Mouse (Mus musculus): ENCODE results near the gene Zc3h10.
A peak's percentile ranks its signal among the peaks of the same experiment; 100 is the strongest.
"Not testable (repeated sequence)": the region's sequence is repeated elsewhere in the genome, so short reads cannot be mapped to it uniquely, and the experiment has no call there.

The Zc3h10 gene

GRCm38 (mm10) chr10:128495903-128496302, 51.7 kb downstream of the Zc3h10 start:
- DNase-seq = no peak

- no peak for DNase-seq
These were observed 52.3 kb downstream of the Zc3h10 start for GRCm38 (mm10) chr10:128495270-128495669.

- no peak for DNase-seq
These were observed 52.8 kb downstream of the Zc3h10 start for GRCm38 (mm10) chr10:128494667-128495245.

GRCm38 (mm10) chr10:128493695-128494666, 53.6 kb downstream of the Zc3h10 start, which contains the start of gene Myl6:
Gene Myl6 (minus strand): TSS chr10:128494145.
- peak; percentile 97 to 98 for DNase-seq

GRCm38 (mm10) chr10:128493319-128493694, 54.3 kb downstream of the Zc3h10 start:
- no peak for DNase-seq

GRCm38 (mm10) chr10:128492633-128493311, 54.8 kb downstream of the Zc3h10 start:
- DNase-seq = no peak

GRCm38 (mm10) chr10:128492051-128492450, 55.5 kb downstream of the Zc3h10 start:
- DNase-seq = not testable (repeated sequence)

Data from thymus, postnatal 36 days (tissue).